Mouse (Mus musculus) mouse trophoblast stem cell (cell line): ENCODE data around the gene Olfr23.
"Not testable (repeated sequence)": the region's sequence is repeated elsewhere in the genome, so short reads cannot be mapped to it uniquely, and the experiment has no call there.

Source experiments
- in situ Hi-C, 2 experiments: fragments of 300-500 bp; cut with MseI, MboI; formaldehyde crosslinking; loops; 2 replicates in 1 of 2; 3 replicates in 1 of 2; pipeline ENCODE4 v1.15.1; 2025

Gene Olfr23

GRCm38 (mm10) chr11:73936377-73936776, at the start of gene Olfr23:
Gene Olfr23, plus strand, starts transcription at chr11:73936677.
- in situ Hi-C loops = no loop called here

- in situ Hi-C loops = no loop called here
These were observed 45.8 kb upstream of the Olfr23 start, which contains the start of gene Olfr394 for GRCm38 (mm10) chr11:73890671-73891070. Gene Olfr394, minus strand, starts transcription at chr11:73890771.

DNA sequence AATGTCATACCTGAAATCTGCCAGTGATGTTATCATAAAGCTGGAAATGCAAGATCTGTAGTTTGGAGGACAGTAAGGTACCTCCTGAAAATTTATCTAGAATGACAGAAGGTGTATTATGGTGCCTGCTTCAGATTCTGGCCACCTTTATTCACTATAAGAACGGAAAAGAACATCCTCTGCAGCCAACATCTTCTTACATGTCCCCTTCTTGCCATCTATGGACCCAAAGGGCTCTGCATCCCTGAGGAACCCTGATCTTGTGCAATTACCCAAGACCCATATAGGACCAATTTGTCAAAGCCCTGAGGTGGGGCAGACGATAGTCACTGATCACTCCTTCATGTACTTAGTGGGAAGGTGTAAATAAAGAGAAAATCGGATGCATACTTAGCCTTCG, 27.3 kb upstream of the Olfr23 start, which contains the start of gene Olfr395:
Gene Olfr395, minus strand, starts transcription at position 101 of the 400 bp plus-strand sequence.
- in situ Hi-C loops = not testable (repeated sequence)

DNA sequence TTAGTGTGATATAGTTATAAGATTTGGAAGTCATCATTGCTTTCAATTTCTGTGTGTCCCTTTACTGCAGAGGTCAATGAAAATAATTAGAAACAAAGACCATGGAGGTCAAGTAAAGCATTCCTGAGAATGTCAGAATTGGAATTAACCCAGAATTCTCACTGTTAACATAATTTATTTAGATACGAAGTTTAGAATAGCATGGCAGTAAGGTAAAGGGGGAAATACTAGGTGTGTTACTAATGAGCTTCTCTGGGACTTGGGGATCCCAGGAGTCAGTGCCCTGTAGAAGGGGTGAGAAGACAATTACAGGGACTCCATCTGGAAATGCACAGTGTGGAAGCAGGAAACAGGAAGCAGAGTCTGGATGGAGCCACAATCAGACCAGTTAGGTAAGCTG, 24.0 kb downstream of the Olfr23 start, which contains the start of gene Olfr397:
Gene Olfr397, plus strand, starts transcription at position 301 of the 400 bp plus-strand sequence.
- in situ Hi-C loops = no loop called here

GRCm38 (mm10) chr11:73990307-73990706, 53.8 kb downstream of the Olfr23 start, which contains the start of gene Olfr398:
Gene Olfr398, minus strand, starts transcription at chr11:73990407.
- in situ Hi-C loops = no loop called here
